Mouse (Mus musculus) heart, postnatal 0 days (tissue): ENCODE measurements around the gene Trpc4. TPM values are rescaled to one million over a fixed set of nuclear protein-coding genes. Genes with fewer than 3 reads are reported as not detected.

Experiments
- ATAC-seq: fragments of 200-750 bp; cut with Nextera tagmentation; 2 replicates; pipeline ENCODE4 v1.8.0; 2017; ENCODE audit warnings: low read depth, moderate number of reproducible peaks, moderate library complexity; ENCODE audit not compliant: insufficient read depth
- DNase-seq: peaks from one replicate; pipeline ENCODE4 v3.0.0-alpha.2; 2016; ENCODE audit warnings: low spot score
- H3K27ac ChIP-seq: fragments of 300-500 bp; sonication (generic); 2 replicates; pipeline ENCODE4 v1.5.1; 2014; ENCODE audit warnings: low read depth, mild to moderate bottlenecking
- H3K27me3 ChIP-seq: fragments of 300-500 bp; sonication (generic); 2 replicates; pipeline ENCODE4 v1.6.1; 2014; ENCODE audit warnings: low read length, mixed read lengths; ENCODE audit not compliant: control insufficient read depth, insufficient read depth
- H3K36me3 ChIP-seq: fragments of 300-500 bp; sonication (generic); replicated peaks from 2 replicates; pipeline ENCODE4 v1.6.1; 2014; ENCODE audit warnings: low read length, mixed read lengths; ENCODE audit not compliant: control insufficient read depth, insufficient read depth
- H3K4me1 ChIP-seq: fragments of 300-500 bp; sonication (generic); 2 replicates; pipeline ENCODE4 v1.6.1; 2014; ENCODE audit warnings: antibody characterized with exemption; ENCODE audit not compliant: control insufficient read depth, insufficient read depth
- H3K4me2 ChIP-seq: fragments of 300-500 bp; sonication (generic); 2 replicates; pipeline ENCODE4 v1.6.1; 2014; ENCODE audit warnings: low read depth, mild to moderate bottlenecking, low read length, moderate library complexity
- H3K4me3 ChIP-seq: fragments of 300-500 bp; sonication (generic); 2 replicates; pipeline ENCODE4 v1.5.1; 2014; ENCODE audit warnings: low read depth, low read length
- H3K9ac ChIP-seq: fragments of 300-500 bp; sonication (generic); replicated peaks from 2 replicates; pipeline ENCODE4 v1.6.1; 2014; ENCODE audit warnings: low read depth, low read length, mixed read lengths
- H3K9me3 ChIP-seq: fragments of 300-500 bp; sonication (generic); replicated peaks from 2 replicates; pipeline ENCODE4 v1.6.1; 2016; ENCODE audit warnings: low read length; ENCODE audit not compliant: control insufficient read depth
- CTCF ChIP-seq: IDR thresholded peaks from 2 replicates; pipeline ENCODE4 v1.5.1; 2016; ENCODE audit warnings: antibody characterized with exemption, control low read depth, low read depth
- EP300 ChIP-seq: IDR thresholded peaks from 2 replicates; pipeline ENCODE4 v1.6.1; 2016; ENCODE audit warnings: antibody characterized with exemption, low read depth
- WGBS: fragments of 180-500 bp; shearing (Covaris S2); extraction: QIAGEN DNeasy Blood & Tissue Kit; methylation state at CpG from one replicate; pipeline ENCODE4 v1.1.7; 2014; 5-methylcytosine and 5-hydroxymethylcytosine counted together
- polyA plus RNA-seq: library from polyadenylated mRNA; unstranded; fragments of >200 nt; fragmentation: Nextera tagmentation; extraction: Ambion mirVana; gene quantifications from 2 replicates; pipeline ENCODE4 v1.2.1, GENCODE M21; 2015
- total RNA-seq: library from RNA; depleted of rRNA; stranded (reverse); fragments of >200 nt; gene quantifications from 2 replicates; pipeline ENCODE4 v1.2.3, GENCODE M21; 2014; ENCODE audit warnings: low replicate concordance

The Trpc4 gene
- total and polyA plus RNA-seq, 2 experiments from 2014 or later, result 0.18 TPM; not detected in 1

GRCm38 (mm10) chr3:54243136-54243535, 87.3 kb downstream of the Trpc4 start:
- Histone ChIP-seq H3K27me3 (no peaks in the 10 kb centered on the region), H3K9ac (no peak overlapping the region), H3K4me3 (no peak overlapping the region), H3K36me3 (no peaks in the 10 kb centered on the region), H3K4me1 (no peaks in the 10 kb centered on the region; the same call in 1 of the 2 replicates), H3K9me3 (no peaks in the 10 kb centered on the region), H3K4me2 (no peak overlapping the region), H3K27ac (no peak overlapping the region)
- ATAC-seq (no peak), DNase-seq (no peak)
- 63% methylated on average over 1 of the region's 1 CpGs for WGBS
- no peak for TF ChIP-seq EP300
- no peak for TF ChIP-seq CTCF

DNA sequence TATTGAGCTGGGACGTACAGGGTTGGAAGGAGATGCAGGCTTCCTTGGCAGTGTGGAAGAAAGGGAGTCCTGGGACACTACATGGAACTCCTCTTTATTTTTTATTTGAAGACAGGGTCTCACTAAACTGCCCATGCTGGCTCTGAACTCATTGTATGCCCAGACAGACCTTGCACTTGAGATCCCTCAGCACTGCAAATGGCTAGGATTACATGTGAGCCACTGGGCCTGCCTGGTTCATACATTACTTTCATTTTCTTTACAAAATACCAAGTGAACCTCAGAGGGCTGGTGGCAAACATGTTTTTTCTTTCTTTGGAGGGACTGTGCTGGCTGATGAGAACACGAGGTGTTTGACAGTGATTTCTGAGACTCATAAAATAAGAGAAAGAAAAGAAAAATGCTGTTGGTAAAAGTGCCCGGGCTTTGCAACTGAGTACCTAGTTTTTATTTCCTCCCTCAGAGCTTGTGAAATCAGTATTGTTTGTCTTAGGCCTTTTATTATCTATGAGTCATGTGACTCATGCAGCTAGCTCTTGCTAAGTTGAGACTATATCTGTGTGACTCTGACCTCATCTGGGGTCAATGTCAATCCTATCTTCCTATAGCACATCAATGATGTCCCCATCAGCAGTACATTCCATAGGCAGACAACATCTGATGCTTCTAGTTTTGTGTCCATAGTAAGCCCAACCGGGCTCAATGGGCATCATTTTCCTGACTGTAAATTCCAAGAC, 89.1 kb downstream of the Trpc4 start:
- H3K36me3 ChIP-seq, result no peaks in the 10 kb centered on the region
- no peaks in the 10 kb centered on the region for H3K4me1 ChIP-seq
- ATAC-seq (no peak), DNase-seq (no peak)
- no peaks in the 10 kb centered on the region for H3K27me3 ChIP-seq
- no peaks in the 10 kb centered on the region for H3K9me3 ChIP-seq
- WGBS, result 77% methylated on average over 4 of the region's 4 CpGs
- no peak overlapping the region for H3K4me2 ChIP-seq
- H3K27ac ChIP-seq, result no peak overlapping the region
- H3K9ac ChIP-seq, result no peak overlapping the region
- no peak overlapping the region for H3K4me3 ChIP-seq
- no peak for TF ChIP-seq EP300
- TF ChIP-seq CTCF, result no peak

- 29% methylated on average over 2 of the region's 2 CpGs for WGBS
- ATAC-seq, result no peak
- TF ChIP-seq CTCF (no peak), EP300 (no peak)
Observed at GRCm38 (mm10) chr3:54246416-54246815, 90.6 kb downstream of the Trpc4 start.

GRCm38 (mm10) chr3:54249311-54249710, 93.5 kb downstream of the Trpc4 start:
- DNase-seq (no peak), ATAC-seq (no peak)
- Histone ChIP-seq H3K4me1 (no peaks in the 10 kb centered on the region), H3K9me3 (no peaks in the 10 kb centered on the region), H3K9ac (no peak overlapping the region), H3K27ac (no peak overlapping the region), H3K27me3 (no peaks in the 10 kb centered on the region), H3K4me2 (no peak overlapping the region), H3K4me3 (no peak overlapping the region), H3K36me3 (no peaks in the 10 kb centered on the region)
- TF ChIP-seq EP300 (no peak), CTCF (no peak)
- 83% methylated on average over 6 of the region's 6 CpGs for WGBS

More at GRCm38 (mm10) chr3:54246416-54246815, 90.6 kb downstream of the Trpc4 start:
- Histone ChIP-seq H3K27me3 (no peaks in the 10 kb centered on the region), H3K36me3 (no peaks in the 10 kb centered on the region), H3K4me1 (no peaks in the 10 kb centered on the region), H3K4me2 (no peak overlapping the region), H3K4me3 (no peak overlapping the region), H3K9me3 (no peaks in the 10 kb centered on the region), H3K27ac (no peak overlapping the region), H3K9ac (no peak overlapping the region)
- DNase-seq, result no peak

- WGBS, result 92% methylated on average over 1 of the region's 1 CpGs
- H3K27ac ChIP-seq, result no peak overlapping the region
Observed at GRCm38 (mm10) chr3:54266943-54267342, 111.1 kb downstream of the Trpc4 start.

GRCm38 (mm10) chr3:54269180-54269579, 113.3 kb downstream of the Trpc4 start:
- H3K9me3 ChIP-seq, result no peaks in the 10 kb centered on the region
- H3K36me3 ChIP-seq, result no peaks in the 10 kb centered on the region
- no peaks in the 10 kb centered on the region for H3K4me1 ChIP-seq
- H3K9ac ChIP-seq, result no peak overlapping the region
- H3K4me3 ChIP-seq, result no peak overlapping the region
- WGBS, result 32% methylated on average over 6 of the region's 6 CpGs
- no peak for TF ChIP-seq CTCF
- TF ChIP-seq EP300, result no peak
- no peaks in the 10 kb centered on the region for H3K27me3 ChIP-seq
- H3K4me2 ChIP-seq, result no peak overlapping the region
- no peak overlapping the region for H3K27ac ChIP-seq
- DNase-seq, result peak; percentile 47
- ATAC-seq, result peak; percentile 84

More at GRCm38 (mm10) chr3:54266943-54267342, 111.1 kb downstream of the Trpc4 start:
- no peak overlapping the region for H3K4me3 ChIP-seq
- H3K4me1 ChIP-seq, result no peaks in the 10 kb centered on the region
- H3K27me3 ChIP-seq, result no peaks in the 10 kb centered on the region
- no peaks in the 10 kb centered on the region for H3K9me3 ChIP-seq
- H3K9ac ChIP-seq, result no peak overlapping the region
- no peaks in the 10 kb centered on the region for H3K36me3 ChIP-seq
- no peak overlapping the region for H3K4me2 ChIP-seq
- ATAC-seq (no peak), DNase-seq (no peak)
- TF ChIP-seq CTCF (no peak), EP300 (no peak)
